Mouse (Mus musculus) lung, adult 2 months (tissue): ENCODE measurements around the gene 1810055G02Rik. TPM values are rescaled to one million over a fixed set of nuclear protein-coding genes. Genes with fewer than 3 reads are reported as not detected.
A peak's percentile ranks its signal among the peaks of the same experiment; 100 is the strongest.

ENCODE experiments used
- DNase-seq: peaks from one replicate; pipeline ENCODE4 v3.0.0; 2022
- H3K4me1 ChIP-seq: fragments of 200-500 bp; 2 replicates; pipeline ENCODE4 v1.6.1; 2011; ENCODE audit warnings: low read length; ENCODE audit not compliant: control insufficient read depth, insufficient read depth
- H3K4me3 ChIP-seq: fragments of 200-500 bp; replicated peaks from 2 replicates; pipeline ENCODE3; 2011; ENCODE audit warnings: low read depth, mild to moderate bottlenecking, control low read depth, low read length; ENCODE audit errors: extremely low read depth
- CTCF ChIP-seq: fragments of 200-500 bp; IDR thresholded peaks from 2 replicates; pipeline ENCODE4 v1.5.1; 2011; ENCODE audit warnings: mild to moderate bottlenecking, low read length, control low read depth; ENCODE audit not compliant: insufficient read depth
- POLR2A ChIP-seq: fragments of 200-500 bp; IDR thresholded peaks from 2 replicates; pipeline ENCODE4 v1.6.1; 2011; ENCODE audit warnings: low read depth, mild to moderate bottlenecking, control low read depth, low read length, borderline replicate concordance; ENCODE audit errors: extremely low read depth
- WGBS: fragments of 180-500 bp; shearing (Covaris S2); methylation state at CpG from one replicate; pipeline ENCODE4 v1.1.7; 2018; 5-methylcytosine and 5-hydroxymethylcytosine counted together
- polyA plus RNA-seq: library from polyadenylated mRNA; depleted of rRNA; stranded (reverse); fragments of >200 nt; gene quantifications from 2 replicates; pipeline ENCODE4 v1.2.3, GENCODE M21; 2012

Gene 1810055G02Rik
- polyA plus RNA-seq, 1 experiment, result 36.3 TPM

DNA sequence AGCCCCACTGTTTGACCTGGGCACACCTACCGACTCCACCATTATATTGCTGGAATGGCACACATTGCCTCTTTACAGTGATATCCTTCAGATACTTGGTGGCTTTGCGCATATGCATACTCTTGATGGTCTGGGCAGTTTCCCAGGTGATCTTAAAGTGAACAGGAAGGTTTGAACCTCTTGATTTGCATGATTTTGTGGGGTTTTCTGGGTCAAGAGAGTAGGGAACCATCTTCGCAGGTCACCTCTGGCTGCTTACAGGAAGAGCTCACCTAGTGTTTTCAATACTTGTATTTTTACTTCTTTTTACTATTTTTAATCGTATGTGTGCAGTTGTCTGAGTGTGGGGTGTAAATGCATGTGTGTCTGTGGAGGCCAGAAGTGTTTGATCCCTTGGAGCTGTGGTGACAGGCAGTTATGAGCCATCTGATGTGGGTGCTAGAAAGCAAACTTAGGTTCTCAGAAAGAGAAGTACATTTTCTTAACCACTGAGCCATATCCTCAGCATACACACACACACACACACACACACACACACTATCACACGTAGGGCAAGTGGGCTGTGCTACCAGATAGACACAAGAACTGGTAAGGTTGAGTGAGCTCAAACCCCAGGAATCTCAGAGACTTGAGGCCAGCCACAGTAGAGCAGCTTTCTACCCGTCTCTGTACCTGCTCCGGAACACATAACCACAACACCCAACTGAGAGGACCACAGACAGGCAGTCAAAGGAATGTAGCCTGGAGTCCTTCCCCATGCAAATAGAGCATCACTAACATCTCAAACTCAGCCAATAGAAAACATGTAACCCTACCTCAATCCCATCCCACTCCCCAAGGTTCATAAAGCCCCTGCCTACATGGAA lies 22.9 kb downstream of the 1810055G02Rik start:
- no peak overlapping the region for H3K4me3 ChIP-seq
- DNase-seq, result no peak
- no peaks in the 10 kb centered on the region for H3K4me1 ChIP-seq
- TF ChIP-seq CTCF (no peak), POLR2A (no peak)
- WGBS, result 67% methylated on average over 7 of the region's 7 CpGs

DNA sequence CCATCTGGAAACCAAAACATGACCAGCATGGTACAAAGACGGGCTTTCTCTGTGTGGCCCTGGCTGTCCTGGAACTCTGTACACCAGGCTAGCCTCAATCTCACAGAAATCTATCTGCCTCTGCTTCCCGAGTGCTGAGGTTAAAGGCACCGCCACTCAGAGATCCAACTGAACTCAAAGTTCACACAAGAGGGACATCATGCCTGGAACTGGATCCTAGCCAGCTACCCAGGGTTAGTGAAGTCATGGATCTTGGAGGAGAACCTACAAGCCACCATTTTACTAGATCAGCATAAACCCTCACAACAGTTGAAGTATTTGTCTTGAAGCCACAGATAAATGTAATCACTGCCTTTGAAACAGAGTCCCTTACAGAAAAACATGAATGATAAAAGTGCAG lies 27.9 kb downstream of the 1810055G02Rik start:
- no peak for DNase-seq
- WGBS, result 84% methylated on average over 3 of the region's 3 CpGs
- no peak for TF ChIP-seq POLR2A
- no peak for TF ChIP-seq CTCF
- Histone ChIP-seq H3K4me1 (no peaks in the 10 kb centered on the region), H3K4me3 (no peak overlapping the region)

DNA sequence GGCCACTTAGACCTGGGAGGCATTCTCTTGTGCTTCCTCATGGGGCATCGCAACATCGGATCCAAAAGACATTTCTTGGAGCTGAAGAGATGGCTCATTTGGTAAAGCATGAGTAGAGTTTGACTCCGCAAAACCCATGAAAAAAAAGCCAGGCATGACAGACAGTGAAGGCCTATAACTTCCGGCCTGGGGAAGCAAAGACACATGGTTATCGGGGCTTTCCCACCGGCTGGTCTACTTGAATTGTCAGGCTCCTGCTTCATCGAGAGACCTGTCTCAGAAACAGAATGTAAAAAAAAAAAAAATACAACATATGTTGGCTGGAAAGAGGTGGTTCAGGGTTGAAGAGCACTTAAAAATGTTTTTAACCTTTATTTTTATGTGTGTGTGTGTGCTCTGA lies 31.6 kb downstream of the 1810055G02Rik start:
- Histone ChIP-seq H3K4me1 (no peaks in the 10 kb centered on the region), H3K4me3 (no peak overlapping the region)
- TF ChIP-seq POLR2A, result no peak
- no peak for TF ChIP-seq CTCF
- no peak for DNase-seq
- WGBS, result 92% methylated on average over 7 of the region's 7 CpGs

DNA sequence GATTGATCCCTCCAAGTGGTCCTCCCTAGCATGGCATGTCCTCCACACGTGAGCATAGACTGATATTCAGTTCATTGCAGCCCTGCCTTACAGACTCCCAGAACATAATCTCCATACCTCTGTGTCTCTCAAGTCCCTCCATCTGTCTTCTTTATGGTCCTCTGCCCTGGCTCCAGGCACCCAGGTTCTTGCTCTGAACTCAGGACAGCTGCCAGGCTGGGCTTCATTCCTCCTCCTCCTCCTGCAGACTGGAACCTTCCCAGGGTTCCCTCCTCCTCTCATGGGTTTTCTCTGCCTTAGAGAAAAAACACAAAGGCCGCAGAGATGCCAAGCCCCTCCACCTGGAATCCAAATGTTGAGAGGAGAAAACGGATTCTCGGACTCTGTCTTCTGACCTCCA lies 34.6 kb downstream of the 1810055G02Rik start:
- Histone ChIP-seq H3K4me1 (no peaks in the 10 kb centered on the region), H3K4me3 (no peak overlapping the region)
- 47% methylated on average over 4 of the region's 4 CpGs for WGBS
- no peak for DNase-seq
- no peak for TF ChIP-seq POLR2A

DNA sequence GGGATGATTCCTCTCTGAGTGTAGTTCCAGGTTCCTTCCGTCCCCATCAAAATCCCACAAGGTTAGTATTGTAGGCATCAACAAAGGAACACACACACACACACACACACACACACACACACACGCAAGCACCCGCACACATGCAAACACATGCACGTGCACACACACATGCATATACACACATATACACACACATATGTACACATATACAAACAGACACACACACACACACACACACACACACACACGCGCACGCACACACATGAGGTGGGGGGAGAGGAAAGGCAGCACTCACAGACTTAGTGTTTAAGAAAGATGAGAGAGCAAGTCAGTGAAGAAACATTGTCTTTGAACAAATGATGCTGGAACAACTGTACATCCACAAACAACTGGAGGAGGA lies 35.3 kb downstream of the 1810055G02Rik start:
- no peak overlapping the region for H3K4me3 ChIP-seq
- no peak for TF ChIP-seq CTCF
- TF ChIP-seq POLR2A, result no peak
- DNase-seq, result no peak
- H3K4me1 ChIP-seq, result no peaks in the 10 kb centered on the region
- 85% methylated on average over 7 of the region's 7 CpGs for WGBS

DNA sequence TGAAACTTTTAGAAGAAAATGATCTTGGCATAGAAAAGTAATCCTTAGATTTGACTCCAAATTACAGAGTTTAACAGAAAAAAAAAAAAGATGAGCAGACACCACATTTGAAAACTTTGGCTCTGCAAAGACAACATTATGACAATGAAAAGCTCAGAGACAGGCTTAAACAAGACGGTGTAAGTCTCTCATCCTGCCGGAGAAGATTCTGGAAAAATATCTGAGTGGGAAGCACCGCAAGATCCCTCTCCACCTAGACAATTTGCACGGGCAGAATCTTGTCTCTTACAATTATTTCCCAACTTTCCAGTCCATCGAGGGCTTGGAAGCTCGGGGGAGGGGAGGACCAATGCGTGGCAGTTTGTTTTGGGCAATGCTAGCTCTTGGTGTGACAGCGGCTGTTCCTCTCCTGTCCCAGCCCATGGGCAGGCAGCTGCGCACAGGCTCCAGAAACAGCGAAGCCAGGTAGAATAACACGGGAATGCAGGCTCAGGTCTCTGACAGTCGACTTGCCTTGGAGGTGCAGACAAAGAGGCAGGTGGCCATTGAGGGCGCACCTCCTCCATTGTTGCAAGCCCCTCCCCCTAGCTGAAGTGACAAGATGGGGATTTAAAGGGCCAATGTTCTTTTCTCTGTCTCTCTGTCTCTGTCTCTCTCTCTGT lies 35.9 kb downstream of the 1810055G02Rik start:
- WGBS, result 5% methylated on average over 13 of the region's 13 CpGs
- no peaks in the 10 kb centered on the region for H3K4me1 ChIP-seq
- TF ChIP-seq POLR2A (peak; percentile 34; the same call in 1 of the 2 replicates), CTCF (no peak)
- H3K4me3 ChIP-seq, result peak overlapping the region; percentile 50
- peak; percentile 71 for DNase-seq

DNA sequence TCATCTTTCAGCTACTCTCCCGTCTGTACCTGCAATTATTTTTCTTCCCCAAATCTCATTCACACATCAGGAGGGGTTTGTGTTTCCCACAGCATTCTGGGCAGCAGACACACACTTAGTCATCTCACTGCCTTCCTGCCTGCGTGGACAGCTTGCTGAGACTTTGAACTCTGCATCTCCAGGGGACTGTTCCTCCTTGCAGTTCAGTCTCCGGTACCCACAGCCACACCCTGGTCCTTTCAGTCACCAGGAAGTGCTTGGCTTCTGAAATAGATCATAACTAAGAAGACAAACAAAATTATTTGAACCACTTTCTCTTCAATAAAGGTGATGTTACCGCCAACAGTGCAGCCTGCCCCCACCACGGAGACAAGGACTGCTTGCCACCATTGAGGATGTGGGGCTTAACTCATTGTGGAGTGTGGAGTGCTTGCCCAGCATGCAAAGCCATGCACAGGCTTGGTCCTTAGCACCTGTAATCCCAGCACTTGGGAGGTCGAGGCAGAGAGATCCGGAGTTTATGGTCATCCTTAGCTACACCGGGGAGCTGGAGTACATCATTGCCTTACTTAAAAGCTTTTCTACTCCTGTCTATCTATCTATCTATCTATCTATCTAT lies 44.6 kb downstream of the 1810055G02Rik start:
- DNase-seq, result no peak
- TF ChIP-seq POLR2A (no peak), CTCF (no peak)
- Histone ChIP-seq H3K4me3 (no peak overlapping the region), H3K4me1 (no peaks in the 10 kb centered on the region)
- 31% methylated on average over 8 of the region's 8 CpGs for WGBS

DNA sequence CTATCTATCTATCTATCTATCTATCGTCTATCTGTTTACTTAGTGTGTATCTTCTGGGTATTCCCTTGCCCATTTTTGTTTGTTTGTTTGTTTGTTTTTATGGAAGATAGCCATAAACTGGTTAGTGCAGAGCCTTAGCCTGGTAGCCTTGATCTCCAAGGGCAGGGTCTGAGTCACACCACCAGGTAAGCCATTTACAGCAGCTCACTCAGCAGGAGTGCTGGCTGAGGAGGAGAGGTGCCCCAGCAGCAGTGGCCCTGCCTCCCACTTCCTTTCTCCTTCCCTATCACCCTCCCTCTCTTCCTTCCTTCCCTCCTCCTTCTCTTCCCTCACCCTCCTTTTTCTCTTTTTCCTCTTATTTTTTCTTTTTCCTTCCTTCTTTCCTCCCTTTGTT lies 45.1 kb downstream of the 1810055G02Rik start:
- no peak for DNase-seq
- H3K4me3 ChIP-seq, result no peak overlapping the region
- 73% methylated on average over 1 of the region's 1 CpGs for WGBS
- no peak for TF ChIP-seq POLR2A
- no peak for TF ChIP-seq CTCF
- no peaks in the 10 kb centered on the region for H3K4me1 ChIP-seq

DNA sequence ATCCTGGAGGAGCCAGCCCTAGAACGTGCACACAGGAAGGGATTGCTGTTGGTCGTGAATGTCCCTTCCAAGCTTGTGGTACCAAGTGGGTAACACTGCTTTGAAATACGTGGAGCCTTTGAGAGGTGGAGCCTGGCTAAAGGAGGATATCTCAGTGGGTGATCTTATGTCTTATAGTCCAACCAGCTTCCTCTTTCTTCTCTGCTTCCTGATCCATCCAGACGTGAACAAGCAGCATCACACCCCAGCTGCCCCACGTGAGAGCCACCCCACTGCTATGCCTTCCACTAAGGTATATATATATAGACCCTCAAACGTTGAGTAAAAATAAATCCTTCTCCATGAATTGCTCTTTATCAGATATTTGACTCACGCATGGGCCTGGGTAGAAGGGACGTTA lies 45.6 kb downstream of the 1810055G02Rik start:
- no peak for TF ChIP-seq POLR2A
- no peak for TF ChIP-seq CTCF
- Histone ChIP-seq H3K4me3 (no peak overlapping the region), H3K4me1 (no peaks in the 10 kb centered on the region)
- 42% methylated on average over 8 of the region's 8 CpGs for WGBS
- no peak for DNase-seq
